Mouse (Mus musculus): Measurements from ENCODE around the gene Ubxn6.

- TF ChIP-seq CTCF (IDR thresholded peaks at IDR 0.05; ENCODE audit: extremely low read depth, insufficient read length, insufficient replicate concordance, low read depth, low read length) (no peak), POLR2A (IDR thresholded peaks at IDR 0.05; ENCODE audit: low read depth, low read length) (no peak)
Measured at GRCm38 (mm10) chr17:56030919-56031318, 43.9 kb downstream of the Ubxn6 start.

All from small intestine, adult 2 months (tissue).